Mouse (Mus musculus): ENCODE results near the gene Krtap26-1. TPM values are rescaled to one million over a fixed set of nuclear protein-coding genes. Genes with fewer than 3 reads are reported as not detected.

Gene Krtap26-1
- total RNA-seq (2014; rRNA removed) = not detected in 2 replicates
- not detected in 2 replicates for polyA plus RNA-seq (2015; fragmentation: Nextera tagmentation; extraction: Ambion mirVana)

GRCm38 (mm10) chr16:88647358-88647846 lies at the start of gene Krtap26-1:
Krtap26-1 (minus strand) TSS chr16:88647796.
- H3K9me3 ChIP-seq (ENCODE audit: low read length) = no peaks in the 10 kb centered on the region
- H3K36me3 ChIP-seq (ENCODE audit: insufficient read depth) = no peaks in the 10 kb centered on the region
- H3K27ac ChIP-seq (ENCODE audit: low read depth, low read length) = no peak within 1 kb of the TSS
- H3K27me3 ChIP-seq (ENCODE audit: insufficient read depth, low read length) = no peaks in the 10 kb centered on the region
- no peak within 1 kb of the TSS for H3K4me2 ChIP-seq (ENCODE audit: low read depth)
- no peak for TF ChIP-seq CTCF (IDR thresholded peaks at IDR 0.05; ENCODE audit: low read depth)
- no peak within 1 kb of the TSS for H3K4me3 ChIP-seq (ENCODE audit: low read depth, low read length)
- no peak within 1 kb of the TSS for H3K9ac ChIP-seq
- H3K4me1 ChIP-seq (ENCODE audit: insufficient read depth) = no peaks in the 10 kb centered on the region
- 89% methylated on average over 10 of the region's 10 CpGs for WGBS
- DNase-seq = no peak
- no peak for ATAC-seq

GRCm38 (mm10) chr16:88696256-88696655 lies 48.7 kb upstream of the Krtap26-1 start:
- 87% methylated on average over 4 of the region's 4 CpGs for WGBS
- Histone ChIP-seq H3K27ac (ENCODE audit: low read depth, low read length) (no peak overlapping the region), H3K9me3 (ENCODE audit: low read length) (no peaks in the 10 kb centered on the region), H3K4me2 (ENCODE audit: low read depth) (no peak overlapping the region), H3K4me1 (ENCODE audit: insufficient read depth) (no peaks in the 10 kb centered on the region), H3K9ac (no peak overlapping the region), H3K27me3 (ENCODE audit: insufficient read depth, low read length) (no peaks in the 10 kb centered on the region), H3K36me3 (ENCODE audit: insufficient read depth) (no peaks in the 10 kb centered on the region), H3K4me3 (ENCODE audit: low read depth, low read length) (no peak overlapping the region)
- ATAC-seq = no peak
- no peak for DNase-seq
- TF ChIP-seq CTCF (IDR thresholded peaks at IDR 0.05; ENCODE audit: low read depth) = no peak

GRCm38 (mm10) chr16:88681282-88681681 lies 33.7 kb upstream of the Krtap26-1 start:
- Histone ChIP-seq H3K27ac (ENCODE audit: low read depth, low read length) (peak overlapping the region; percentile 51; the same call in 1 of the 2 replicates), H3K4me2 (ENCODE audit: low read depth) (no peak overlapping the region), H3K36me3 (ENCODE audit: insufficient read depth) (no peaks in the 10 kb centered on the region), H3K27me3 (ENCODE audit: insufficient read depth, low read length) (no peaks in the 10 kb centered on the region), H3K4me3 (ENCODE audit: low read depth, low read length) (no peak overlapping the region), H3K9ac (no peak overlapping the region), H3K4me1 (ENCODE audit: insufficient read depth) (no peaks in the 10 kb centered on the region), H3K9me3 (ENCODE audit: low read length) (no peaks in the 10 kb centered on the region)
- DNase-seq = peak; percentile 59
- no peak for TF ChIP-seq CTCF (IDR thresholded peaks at IDR 0.05; ENCODE audit: low read depth)
- 14% methylated on average over 2 of the region's 2 CpGs for WGBS
- peak; percentile 91 for ATAC-seq

GRCm38 (mm10) chr16:88679099-88679498 lies 31.5 kb upstream of the Krtap26-1 start:
- H3K36me3 ChIP-seq (ENCODE audit: insufficient read depth) = no peaks in the 10 kb centered on the region
- no peak overlapping the region for H3K4me2 ChIP-seq (ENCODE audit: low read depth)
- H3K4me1 ChIP-seq (ENCODE audit: insufficient read depth) = no peaks in the 10 kb centered on the region
- H3K9me3 ChIP-seq (ENCODE audit: low read length) = no peaks in the 10 kb centered on the region
- H3K9ac ChIP-seq = no peak overlapping the region
- no peak for DNase-seq
- no peak for TF ChIP-seq CTCF (IDR thresholded peaks at IDR 0.05; ENCODE audit: low read depth)
- no peak overlapping the region for H3K4me3 ChIP-seq (ENCODE audit: low read depth, low read length)
- WGBS = 84% methylated on average over 6 of the region's 6 CpGs
- no peak for ATAC-seq
- no peaks in the 10 kb centered on the region for H3K27me3 ChIP-seq (ENCODE audit: insufficient read depth, low read length)
- no peak overlapping the region for H3K27ac ChIP-seq (ENCODE audit: low read depth, low read length)

GRCm38 (mm10) chr16:88671571-88671970 lies 24.0 kb upstream of the Krtap26-1 start, which contains the start of gene Krtap27-1:
Krtap27-1 (minus strand) TSS chr16:88671671.
- TF ChIP-seq CTCF (IDR thresholded peaks at IDR 0.05; ENCODE audit: low read depth) = no peak
- H3K9me3 ChIP-seq (ENCODE audit: low read length) = no peaks in the 10 kb centered on the region
- H3K36me3 ChIP-seq (ENCODE audit: insufficient read depth) = no peaks in the 10 kb centered on the region
- WGBS = 87% methylated on average over 4 of the region's 4 CpGs
- no peak within 1 kb of the TSS for H3K4me3 ChIP-seq (ENCODE audit: low read depth, low read length)
- H3K4me2 ChIP-seq (ENCODE audit: low read depth) = no peak within 1 kb of the TSS
- H3K4me1 ChIP-seq (ENCODE audit: insufficient read depth) = no peaks in the 10 kb centered on the region
- DNase-seq = no peak
- no peaks in the 10 kb centered on the region for H3K27me3 ChIP-seq (ENCODE audit: insufficient read depth, low read length)
- no peak within 1 kb of the TSS for H3K9ac ChIP-seq
- ATAC-seq = no peak
- H3K27ac ChIP-seq (ENCODE audit: low read depth, low read length) = no peak within 1 kb of the TSS

GRCm38 (mm10) chr16:88657426-88657825 lies 9.8 kb upstream of the Krtap26-1 start:
- H3K4me3 ChIP-seq (ENCODE audit: low read depth, low read length) = no peak overlapping the region
- H3K27ac ChIP-seq (ENCODE audit: low read depth, low read length) = no peak overlapping the region
- WGBS = 28% methylated on average over 1 of the region's 1 CpGs
- no peak overlapping the region for H3K9ac ChIP-seq
- TF ChIP-seq CTCF (IDR thresholded peaks at IDR 0.05; ENCODE audit: low read depth) = peak; percentile 47
- H3K36me3 ChIP-seq (ENCODE audit: insufficient read depth) = no peaks in the 10 kb centered on the region
- ATAC-seq = peak; percentile 47; the same call in 1 of the 2 replicates
- H3K4me2 ChIP-seq (ENCODE audit: low read depth) = no peak overlapping the region
- no peaks in the 10 kb centered on the region for H3K9me3 ChIP-seq (ENCODE audit: low read length)
- H3K4me1 ChIP-seq (ENCODE audit: insufficient read depth) = no peaks in the 10 kb centered on the region
- no peak for DNase-seq
- H3K27me3 ChIP-seq (ENCODE audit: insufficient read depth, low read length) = no peaks in the 10 kb centered on the region

- no peak overlapping the region for H3K4me2 ChIP-seq (ENCODE audit: low read depth)
- no peak overlapping the region for H3K9ac ChIP-seq
These were observed 4.4 kb upstream of the Krtap26-1 start for GRCm38 (mm10) chr16:88651952-88652351.

More at GRCm38 (mm10) chr16:88651952-88652351, 4.4 kb upstream of the Krtap26-1 start:
- 71% methylated on average over 2 of the region's 2 CpGs for WGBS
- no peaks in the 10 kb centered on the region for H3K4me1 ChIP-seq (ENCODE audit: insufficient read depth)
- no peaks in the 10 kb centered on the region for H3K27me3 ChIP-seq (ENCODE audit: insufficient read depth, low read length)
- ATAC-seq (no peak), DNase-seq (no peak)
- no peak for TF ChIP-seq CTCF (IDR thresholded peaks at IDR 0.05; ENCODE audit: low read depth)
- no peaks in the 10 kb centered on the region for H3K9me3 ChIP-seq (ENCODE audit: low read length)
- H3K36me3 ChIP-seq (ENCODE audit: insufficient read depth) = no peaks in the 10 kb centered on the region
- H3K27ac ChIP-seq (ENCODE audit: low read depth, low read length) = no peak overlapping the region
- H3K4me3 ChIP-seq (ENCODE audit: low read depth, low read length) = no peak overlapping the region

Data from forebrain, postnatal 0 days (tissue).